Mouse (Mus musculus) intestine, embryonic 16.5 days (tissue): ENCODE results near the gene Emg1. TPM values are rescaled to one million over a fixed set of nuclear protein-coding genes. Genes with fewer than 3 reads are reported as not detected.

Experiments
- ATAC-seq: fragments of 200-750 bp; cut with Nextera tagmentation; 2 replicates; pipeline ENCODE4 v1.8.0; 2017; ENCODE audit warnings: moderate TSS enrichment, moderate library complexity
- H3K27ac ChIP-seq: fragments of 300-500 bp; sonication (generic); 2 replicates; pipeline ENCODE4 v1.5.1; 2014; ENCODE audit warnings: mild to moderate bottlenecking, low read length
- H3K27me3 ChIP-seq: fragments of 300-500 bp; sonication (generic); replicated peaks from 2 replicates; pipeline ENCODE4 v1.6.1; 2014; ENCODE audit warnings: low read length, control low read depth, mixed read lengths; ENCODE audit not compliant: control insufficient read depth, insufficient read depth
- H3K36me3 ChIP-seq: fragments of 300-500 bp; sonication (generic); 2 replicates; pipeline ENCODE4 v1.6.1; 2014; ENCODE audit warnings: low read length, control low read depth; ENCODE audit not compliant: control insufficient read depth, insufficient read depth
- H3K4me1 ChIP-seq: fragments of 300-500 bp; sonication (generic); 2 replicates; pipeline ENCODE4 v1.6.1; 2014; ENCODE audit warnings: low read length, control low read depth, mixed read lengths; ENCODE audit not compliant: control insufficient read depth, insufficient read depth
- H3K4me2 ChIP-seq: fragments of 300-500 bp; sonication (generic); 2 replicates; pipeline ENCODE4 v1.6.1; 2014; ENCODE audit warnings: low read depth, low read length, control low read depth
- H3K4me3 ChIP-seq: fragments of 300-500 bp; sonication (generic); 2 replicates; pipeline ENCODE4 v1.5.1; 2014; ENCODE audit warnings: mild to moderate bottlenecking, low read length
- H3K9ac ChIP-seq: fragments of 300-500 bp; sonication (generic); 2 replicates; pipeline ENCODE4 v1.6.1; 2014; ENCODE audit warnings: low read depth, low read length
- H3K9me3 ChIP-seq: fragments of 300-500 bp; sonication (generic); 2 replicates; pipeline ENCODE4 v1.6.1; 2016; ENCODE audit warnings: low read length, control low read depth; ENCODE audit not compliant: control insufficient read depth
- WGBS: fragments of 180-500 bp; shearing (Covaris S2); extraction: QIAGEN DNeasy Blood & Tissue Kit; methylation state at CpG from one replicate; pipeline ENCODE4 v1.1.7; 2014; 5-methylcytosine and 5-hydroxymethylcytosine counted together
- microRNA counts: library from miRNA; unstranded; fragments of <30 nt; microRNA quantifications from one replicate; lab custom pipeline; 2016
- microRNA-seq: library from miRNA; unstranded; fragments of <30 nt; microRNA quantifications from one replicate; pipeline ENCODE4, GENCODE M21; 2016
- polyA plus RNA-seq: library from polyadenylated mRNA; unstranded; fragments of >200 nt; fragmentation: Nextera tagmentation; extraction: Ambion mirVana; gene quantifications from 2 replicates; pipeline ENCODE4 v1.2.1, GENCODE M21; 2015

Emg1 gene
- polyA plus RNA-seq, 1 experiment from 2014 or later = 222 TPM

- Histone ChIP-seq H3K27me3 (no peaks in the 10 kb centered on the region), H3K4me2 (no peak overlapping the region), H3K9ac (no peak overlapping the region), H3K9me3 (no peaks in the 10 kb centered on the region), H3K4me3 (no peak overlapping the region), H3K36me3 (no peaks in the 10 kb centered on the region), H3K4me1 (0 out of 2 replicates have a peak, but pooled peaks cover 5% of the 10 kb centered on the region), H3K27ac (no peak overlapping the region)
- no peak for ATAC-seq
- WGBS = 95% methylated on average over 4 of the region's 4 CpGs
These were observed 50.7 kb downstream of the Emg1 start for GRCm38 (mm10) chr6:124661156-124661806.

- Histone ChIP-seq H3K4me2 (no peak overlapping the region), H3K9me3 (no peaks in the 10 kb centered on the region), H3K4me1 (0 out of 2 replicates have a peak, but pooled peaks cover 2% of the 10 kb centered on the region), H3K36me3 (no peaks in the 10 kb centered on the region), H3K9ac (no peak overlapping the region), H3K4me3 (no peak overlapping the region), H3K27me3 (no peaks in the 10 kb centered on the region), H3K27ac (no peak overlapping the region)
- ATAC-seq = no peak
- WGBS = 70% methylated on average over 2 of the region's 2 CpGs
These were observed 53.9 kb downstream of the Emg1 start for GRCm38 (mm10) chr6:124658067-124658466.

- 53% methylated on average over 6 of the region's 6 CpGs for WGBS
- ATAC-seq = no peak
- no peaks in the 10 kb centered on the region for H3K36me3 ChIP-seq
- no peak overlapping the region for H3K27ac ChIP-seq
- no peaks in the 10 kb centered on the region for H3K9me3 ChIP-seq
- H3K4me3 ChIP-seq = no peak overlapping the region
- H3K9ac ChIP-seq = no peak overlapping the region
- no peak overlapping the region for H3K4me2 ChIP-seq
- H3K4me1 ChIP-seq = no peaks in the 10 kb centered on the region
- no peaks in the 10 kb centered on the region for H3K27me3 ChIP-seq
These were observed 56.1 kb downstream of the Emg1 start for GRCm38 (mm10) chr6:124655893-124656292.

MicroRNAs within 50 kb of the gene (microRNA counts, 519-probe panel; counts per million panel counts)
- microRNA mmu-miR-141 (lab: Ali Mortazavi, UCI) (3,325 counts per million, percentile 85 among the panel's probes with 10 or more counts), microRNA mmu-miR-200c (lab: Ali Mortazavi, UCI) (3,867 counts per million, percentile 95 among the panel's probes with 10 or more counts)

Small RNA genes within 50 kb of the gene (microRNA-seq; reads per million reads assigned to microRNA genes)
- gene Mir141 (4,858 reads per million, percentile 88 among the genes with 10 or more reads in this experiment), gene Mir200c (24,441 reads per million, percentile 97 among the genes with 10 or more reads in this experiment)

Other genes with a start within 250 kb of the Emg1 start
- 3.5 and 4.1 TPM in 2 replicates for gene Clstn3, start 247.4 kb downstream of the Emg1 start, polyA plus RNA-seq
- 3.0 and 3.5 TPM in 2 replicates for gene C1rl, start 219.1 kb downstream of the Emg1 start, polyA plus RNA-seq
- 5.1 TPM in 2 replicates for gene C1ra, start 199.8 kb downstream of the Emg1 start, polyA plus RNA-seq
- gene C1s1, start 169.8 kb downstream of the Emg1 start, polyA plus RNA-seq = 6.3 and 6.6 TPM in 2 replicates
- not detected in 2 replicates for gene C1rb, start 141.9 kb downstream of the Emg1 start, polyA plus RNA-seq
- gene C1s2, start 76.1 kb downstream of the Emg1 start, polyA plus RNA-seq = 0.06 TPM in 1 of 2 replicates, not detected in the other
- 195 and 219 TPM in 2 replicates for gene Lpcat3, start 49.2 kb downstream of the Emg1 start, polyA plus RNA-seq
- 471 and 489 TPM in 2 replicates for gene Phb2, start 158 bp upstream of the Emg1 start, polyA plus RNA-seq
- gene Ptpn6, start 26.5 kb upstream of the Emg1 start, polyA plus RNA-seq = 20.4 and 22.5 TPM in 2 replicates
- 309 and 334 TPM in 2 replicates for gene Grcc10, start 29.2 kb upstream of the Emg1 start, polyA plus RNA-seq
- not detected in 2 replicates for gene Gm45234, start 43.8 kb upstream of the Emg1 start, polyA plus RNA-seq
- 8.3 and 8.8 TPM in 2 replicates for gene Atn1, start 44.3 kb upstream of the Emg1 start, polyA plus RNA-seq
- gene Eno2, start 57.5 kb upstream of the Emg1 start, polyA plus RNA-seq = 7.1 and 7.9 TPM in 2 replicates
- gene Lrrc23, start 67.5 kb upstream of the Emg1 start, polyA plus RNA-seq = 0.18 and 0.26 TPM in 2 replicates
- 25.7 and 31.7 TPM in 2 replicates for gene Spsb2, start 96.5 kb upstream of the Emg1 start, polyA plus RNA-seq
- 1,250 and 1,271 TPM in 2 replicates for gene Tpi1, start 102.1 kb upstream of the Emg1 start, polyA plus RNA-seq
- gene Usp5, start 117.3 kb upstream of the Emg1 start, polyA plus RNA-seq = 106 and 117 TPM in 2 replicates
- 153 and 183 TPM in 2 replicates for gene Cdca3, start 117.4 kb upstream of the Emg1 start, polyA plus RNA-seq
- 0.70 and 1.7 TPM in 2 replicates for gene Gnb3, start 128.1 kb upstream of the Emg1 start, polyA plus RNA-seq
- 5.6 and 7.2 TPM in 2 replicates for gene P3h3, start 145.6 kb upstream of the Emg1 start, polyA plus RNA-seq
- 0.75 and 0.77 TPM in 2 replicates for gene Gpr162, start 151.8 kb upstream of the Emg1 start, polyA plus RNA-seq
- gene Cd4, start 176.0 kb upstream of the Emg1 start, polyA plus RNA-seq = 0.44 and 0.70 TPM in 2 replicates
- gene Lag3, start 199.5 kb upstream of the Emg1 start, polyA plus RNA-seq = 1.9 TPM in 2 replicates
- 87.8 and 173 TPM in 2 replicates for gene Ptms, start 207.9 kb upstream of the Emg1 start, polyA plus RNA-seq
- gene Mlf2, start 219.2 kb upstream of the Emg1 start, polyA plus RNA-seq = 296 and 299 TPM in 2 replicates